In the genomic region with DNA sequence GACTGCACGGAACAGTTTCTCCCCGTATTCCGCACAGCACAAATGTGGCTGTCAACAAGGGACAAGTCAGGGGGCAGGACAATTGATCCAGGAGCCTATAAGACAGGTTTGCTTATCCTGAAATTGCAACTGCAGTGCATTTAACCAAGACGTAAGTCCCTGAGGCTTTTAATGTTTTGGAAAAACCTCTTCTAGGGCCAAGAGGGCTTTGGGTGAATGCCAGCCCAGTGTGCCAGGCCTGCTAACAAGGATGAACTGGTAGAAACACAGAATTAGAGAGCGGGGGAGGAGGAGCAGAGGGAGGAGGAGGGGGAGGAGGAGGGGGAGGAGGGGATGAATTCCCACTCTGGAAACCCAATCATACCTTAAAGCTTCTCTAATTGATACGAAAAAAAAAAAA, we compare ENCODE assay signal across 11 mouse cellular contexts. TPM values are rescaled to one million over a fixed set of nuclear protein-coding genes. Genes with fewer than 3 reads are reported as not detected.
DNase-seq lines count a peak whose midpoint lies in the region; ATAC-seq and TF ChIP-seq lines count a peak whose summit lies in the region.
"Had no signal": no experiment of that assay in that cellular context is flagged by ENCODE, and none has a peak within 500 bp of the region (broad histone marks: within the 10 kb centered on the region; RNA-seq: fewer than 3 reads in every experiment).

No protein-coding gene starts in this region.

- WGBS in forebrain, embryonic 14.5 days, result 25% methylated on average over 6 of the region's 6 CpGs
- 80% methylated on average over 6 of the region's 6 CpGs for WGBS in forebrain, embryonic 11.5 days
- WGBS in lung, embryonic 14.5 days, result 70% methylated on average over 6 of the region's 6 CpGs
- WGBS in lung, adult 2 months, result 60% methylated on average over 6 of the region's 6 CpGs

- H3K9me3 ChIP-seq in forebrain, embryonic 14.5 days (replicated peaks; ENCODE audit: control insufficient read depth, low read length), result no peaks in the 10 kb centered on the region
- no peaks in the 10 kb centered on the region for H3K9me3 ChIP-seq in forebrain, embryonic 11.5 days (ENCODE audit: control insufficient read depth, low read length)
- no peaks in the 10 kb centered on the region for H3K9me3 ChIP-seq in lung, embryonic 14.5 days (ENCODE audit: low read depth, low read length)
- H3K9me3 ChIP-seq: embryonic facial prominence, embryonic 12.5 days had no signal

- intact Hi-C loops in left cerebral cortex, postnatal 25 days (cut with DNase I), result no loop called here

- no peak for TF ChIP-seq CTCF in lung, embryonic 14.5 days (IDR thresholded peaks at IDR 0.05; ENCODE audit: low read depth)
- TF ChIP-seq CTCF in lung, adult 2 months (IDR thresholded peaks at IDR 0.05; ENCODE audit: insufficient read depth, low read length), result no peak

- H3K27me3 ChIP-seq in forebrain, embryonic 14.5 days (replicated peaks; ENCODE audit: control insufficient read depth, insufficient read depth, low read length), result no peaks in the 10 kb centered on the region
- H3K27me3 ChIP-seq in forebrain, embryonic 11.5 days (ENCODE audit: control insufficient read depth, insufficient read depth, low read length), result no peaks in the 10 kb centered on the region
- H3K27me3 ChIP-seq in lung, embryonic 14.5 days (ENCODE audit: insufficient read depth, low read length), result no peaks in the 10 kb centered on the region
- H3K27me3 ChIP-seq: embryonic facial prominence, embryonic 12.5 days had no signal

- no peak overlapping the region for H3K9ac ChIP-seq in forebrain, embryonic 14.5 days (ENCODE audit: low read length)
- H3K9ac ChIP-seq in forebrain, embryonic 11.5 days (ENCODE audit: low read length), result no peak overlapping the region
- no peak overlapping the region for H3K9ac ChIP-seq in lung, embryonic 14.5 days
- H3K9ac ChIP-seq: embryonic facial prominence, embryonic 12.5 days had no signal

- ATAC-seq in forebrain, embryonic 14.5 days, result peak; percentile 23; the same call in 1 of the 2 replicates
- no peak for ATAC-seq in forebrain, embryonic 11.5 days (replicated peaks; ENCODE audit: low FRiP score)
- ATAC-seq in lung, embryonic 14.5 days (ENCODE audit: insufficient read depth), result no peak
- ATAC-seq: intestine, postnatal 0 days had no signal

- no peaks in the 10 kb centered on the region for H3K36me3 ChIP-seq in forebrain, embryonic 14.5 days (ENCODE audit: control insufficient read depth, insufficient read depth, low read length)
- H3K36me3 ChIP-seq in forebrain, embryonic 11.5 days (ENCODE audit: control insufficient read depth, insufficient read depth, low read length), result no peaks in the 10 kb centered on the region
- no peaks in the 10 kb centered on the region for H3K36me3 ChIP-seq in lung, embryonic 14.5 days (ENCODE audit: insufficient read depth)
- H3K36me3 ChIP-seq: embryonic facial prominence, embryonic 12.5 days had no signal

- H3K27ac ChIP-seq in forebrain, embryonic 14.5 days (ENCODE audit: low read depth, low read length), result no peak overlapping the region
- no peak overlapping the region for H3K27ac ChIP-seq in forebrain, embryonic 11.5 days (ENCODE audit: low read depth, low read length)
- no peak overlapping the region for H3K27ac ChIP-seq in lung, embryonic 14.5 days (ENCODE audit: low read depth)
- H3K27ac ChIP-seq: embryonic facial prominence, embryonic 12.5 days had no signal

- H3K4me2 ChIP-seq in forebrain, embryonic 14.5 days (ENCODE audit: low read length), result no peak overlapping the region
- H3K4me2 ChIP-seq in forebrain, embryonic 11.5 days (ENCODE audit: low read depth, low read length, severe bottlenecking), result no peak overlapping the region
- H3K4me2 ChIP-seq in lung, embryonic 14.5 days, result no peak overlapping the region
- H3K4me2 ChIP-seq: embryonic facial prominence, embryonic 12.5 days had no signal

- TF ChIP-seq POLR2A in lung, adult 2 months (IDR thresholded peaks at IDR 0.05; ENCODE audit: borderline replicate concordance, extremely low read depth, low read depth, low read length), result no peak

- H3K4me3 ChIP-seq in forebrain, embryonic 14.5 days (ENCODE audit: low read depth, low read length), result no peak overlapping the region
- H3K4me3 ChIP-seq in forebrain, embryonic 11.5 days (ENCODE audit: low read depth, low read length), result no peak overlapping the region
- no peak overlapping the region for H3K4me3 ChIP-seq in lung, embryonic 14.5 days (ENCODE audit: low read depth, low read length)
- no peak overlapping the region for H3K4me3 ChIP-seq in lung, adult 2 months (replicated peaks; ENCODE audit: extremely low read depth, low read depth, low read length)
- H3K4me3 ChIP-seq: embryonic facial prominence, embryonic 12.5 days had no signal

- peak; percentile 28 for DNase-seq in adrenal gland, adult 2 months
- no peak for DNase-seq in adrenal gland, adult 18-20 months (ENCODE audit: low spot score in 2 of 2)
- peak; percentile 77 for DNase-seq in forebrain, embryonic 14.5 days (ENCODE audit: low spot score)
- no peak for DNase-seq in forebrain, embryonic 11.5 days (ENCODE audit: low spot score)
- DNase-seq in lung, embryonic 14.5 days, result peak; percentile 19
- no peak for DNase-seq in lung, adult 2 months
- DNase-seq in adrenal gland, postnatal 36 days, result peak; percentile 39 to 47
- no peak for DNase-seq in left cerebral cortex, postnatal 25 days (ENCODE audit: low spot score in 2 of 2)
- DNase-seq: spleen, adult 18-20 months had no signal

- peaks cover 8% of the 10 kb centered on the region for H3K4me1 ChIP-seq in forebrain, embryonic 14.5 days (ENCODE audit: control insufficient read depth, insufficient read depth, low read length)
- H3K4me1 ChIP-seq in forebrain, embryonic 11.5 days (replicated peaks; ENCODE audit: control insufficient read depth, insufficient read depth, low read length), result peaks cover 5% of the 10 kb centered on the region; the same call in 1 of the 2 replicates
- no peaks in the 10 kb centered on the region for H3K4me1 ChIP-seq in lung, embryonic 14.5 days (ENCODE audit: insufficient read depth)
- no peaks in the 10 kb centered on the region for H3K4me1 ChIP-seq in lung, adult 2 months (ENCODE audit: control insufficient read depth, insufficient read depth, low read length)

RNA-seq across cellular contexts. Expression of gene Pdia5, which starts 11.4 kb away (rescaled TPM):
- 10 to 100 TPM; 15.6 to 20.8 TPM for total RNA-seq in adrenal gland, adult 2 months (2021)
- 4.3 and 5.1 TPM in 2 replicates for polyA plus RNA-seq in adrenal gland, adult 2 months (2012; rRNA removed)
- total RNA-seq in adrenal gland, adult 18-20 months (2021), result 10 to 100 TPM; 14.7 to 16.5 TPM
- 5.9 and 7.2 TPM in 2 replicates for polyA plus RNA-seq in forebrain, embryonic 14.5 days (2014; fragmentation: Nextera tagmentation; extraction: Ambion mirVana)
- 7.8 and 9.3 TPM in 2 replicates for polyA plus RNA-seq in forebrain, embryonic 11.5 days (2014; fragmentation: Nextera tagmentation; extraction: Ambion mirVana)
- 16.5 and 18.4 TPM in 2 replicates for polyA plus RNA-seq in lung, embryonic 14.5 days (2014; fragmentation: Nextera tagmentation; extraction: Ambion mirVana)
- 10.5 and 11.3 TPM in 2 replicates for polyA plus RNA-seq in lung, adult 2 months (2012; rRNA removed)
- total RNA-seq in adrenal gland, postnatal 36 days (2021), result 10 to 100 TPM; 18.6 to 21.4 TPM
- total RNA-seq in left cerebral cortex, postnatal 25 days (2021), result 1 to 10 TPM; 3.9 to 5.1 TPM

Comparison
In these comparisons a context has a peak if more than half of its experiments do, and no peak if none do; other contexts are left out.
1. DNase-seq: peak in adrenal gland, adult 2 months (single experiment), forebrain, embryonic 14.5 days (single experiment), lung, embryonic 14.5 days (single experiment) and adrenal gland, postnatal 36 days (2 of 2); none in adrenal gland, adult 18-20 months (0 of 2), forebrain, embryonic 11.5 days (single experiment), lung, adult 2 months (single experiment) and left cerebral cortex, postnatal 25 days (0 of 2).